Mouse (Mus musculus) neutrophil, adult 5-6 weeks (primary cell): ENCODE data around the gene Ppp1r37. TPM values are rescaled to one million over a fixed set of nuclear protein-coding genes. Genes with fewer than 3 reads are reported as not detected.
"Not testable (repeated sequence)": the region's sequence is repeated elsewhere in the genome, so short reads cannot be mapped to it uniquely, and the experiment has no call there.

Experiments
- ATAC-seq: fragments of 151-379, 151-347 bp; 2 replicates; pipeline ENCODE4 v1.8.0; 2017; ENCODE audit warnings: mild to moderate bottlenecking, moderate TSS enrichment; ENCODE audit not compliant: insufficient number of reproducible peaks, poor library complexity, low FRiP score, severe bottlenecking; ENCODE audit errors: extremely low read depth
- total RNA-seq: library from RNA; stranded (forward); fragments of 200-1000 nt; gene quantifications from 2 replicates; pipeline ENCODE4 v1.2.3, GENCODE M21; 2017

The Ppp1r37 gene
- total RNA-seq, result 29.9 and 31.1 TPM in 2 replicates

GRCm38 (mm10) chr7:19562643-19563410 lies at the start of gene Ppp1r37:
TSS of gene Ppp1r37 (minus strand) at chr7:19563076.
- no peak for ATAC-seq

- ATAC-seq, result no peak
Observed at GRCm38 (mm10) chr7:19610969-19611368, 48.1 kb upstream of the Ppp1r37 start.

- no peak for ATAC-seq
Observed at GRCm38 (mm10) chr7:19609641-19610332, 46.9 kb upstream of the Ppp1r37 start.

GRCm38 (mm10) chr7:19607291-19607690 lies 44.4 kb upstream of the Ppp1r37 start:
- ATAC-seq, result no peak

- not testable (repeated sequence) for ATAC-seq
Observed at GRCm38 (mm10) chr7:19604606-19605214, 41.8 kb upstream of the Ppp1r37 start.

GRCm38 (mm10) chr7:19603849-19604605 lies 41.2 kb upstream of the Ppp1r37 start, which contains the start of gene Clasrp:
TSS of gene Clasrp (minus strand) at chr7:19604486.
- peak; percentile 97 for ATAC-seq

- ATAC-seq, result no peak
Observed at GRCm38 (mm10) chr7:19603055-19603454, 40.2 kb upstream of the Ppp1r37 start.

- ATAC-seq, result no peak
Observed at GRCm38 (mm10) chr7:19600562-19600961, 37.7 kb upstream of the Ppp1r37 start.

GRCm38 (mm10) chr7:19593061-19593730 lies 30.3 kb upstream of the Ppp1r37 start:
- ATAC-seq, result no peak

GRCm38 (mm10) chr7:19589917-19590316 lies 27.0 kb upstream of the Ppp1r37 start:
- ATAC-seq, result peak; percentile 68

GRCm38 (mm10) chr7:19589207-19589606 lies 26.3 kb upstream of the Ppp1r37 start:
- peak; percentile 10; the same call in 1 of the 2 replicates for ATAC-seq

GRCm38 (mm10) chr7:19586269-19586668 lies 23.4 kb upstream of the Ppp1r37 start:
- no peak for ATAC-seq

- no peak for ATAC-seq
Observed at GRCm38 (mm10) chr7:19580634-19581033, 17.8 kb upstream of the Ppp1r37 start.

- no peak for ATAC-seq
Observed at GRCm38 (mm10) chr7:19579751-19580150, 16.9 kb upstream of the Ppp1r37 start.

- ATAC-seq, result no peak
Observed at GRCm38 (mm10) chr7:19578436-19578835, 15.6 kb upstream of the Ppp1r37 start.

- ATAC-seq, result peak; percentile 77
Observed at GRCm38 (mm10) chr7:19577877-19578414, 15.1 kb upstream of the Ppp1r37 start.

- no peak; the same call in 1 of the 2 replicates for ATAC-seq
Observed at GRCm38 (mm10) chr7:19577141-19577852, 14.4 kb upstream of the Ppp1r37 start, which contains the start of the genes Zfp296 and Gemin7. TSS of gene Zfp296 (plus strand) at chr7:19577287. TSS of gene Gemin7 (minus strand) at chr7:19577595.

GRCm38 (mm10) chr7:19575559-19575958 lies 12.7 kb upstream of the Ppp1r37 start:
- no peak for ATAC-seq
